Mouse (Mus musculus) retina, postnatal 7 days (tissue): Measurements from ENCODE around the gene Bod1.

Experiments
- DNase-seq: peaks from one replicate; pipeline ENCODE4 v3.0.0-alpha.2; 2012; ENCODE audit warnings: low read depth, low spot score

The Bod1 gene

GRCm38 (mm10) chr11:31671354-31672169 lies at the start of gene Bod1:
Gene Bod1, minus strand, starts transcription at chr11:31671885.
- DNase-seq: peak; percentile 91

GRCm38 (mm10) chr11:31719090-31719489 lies 47.4 kb upstream of the Bod1 start:
- DNase-seq: no peak

DNA sequence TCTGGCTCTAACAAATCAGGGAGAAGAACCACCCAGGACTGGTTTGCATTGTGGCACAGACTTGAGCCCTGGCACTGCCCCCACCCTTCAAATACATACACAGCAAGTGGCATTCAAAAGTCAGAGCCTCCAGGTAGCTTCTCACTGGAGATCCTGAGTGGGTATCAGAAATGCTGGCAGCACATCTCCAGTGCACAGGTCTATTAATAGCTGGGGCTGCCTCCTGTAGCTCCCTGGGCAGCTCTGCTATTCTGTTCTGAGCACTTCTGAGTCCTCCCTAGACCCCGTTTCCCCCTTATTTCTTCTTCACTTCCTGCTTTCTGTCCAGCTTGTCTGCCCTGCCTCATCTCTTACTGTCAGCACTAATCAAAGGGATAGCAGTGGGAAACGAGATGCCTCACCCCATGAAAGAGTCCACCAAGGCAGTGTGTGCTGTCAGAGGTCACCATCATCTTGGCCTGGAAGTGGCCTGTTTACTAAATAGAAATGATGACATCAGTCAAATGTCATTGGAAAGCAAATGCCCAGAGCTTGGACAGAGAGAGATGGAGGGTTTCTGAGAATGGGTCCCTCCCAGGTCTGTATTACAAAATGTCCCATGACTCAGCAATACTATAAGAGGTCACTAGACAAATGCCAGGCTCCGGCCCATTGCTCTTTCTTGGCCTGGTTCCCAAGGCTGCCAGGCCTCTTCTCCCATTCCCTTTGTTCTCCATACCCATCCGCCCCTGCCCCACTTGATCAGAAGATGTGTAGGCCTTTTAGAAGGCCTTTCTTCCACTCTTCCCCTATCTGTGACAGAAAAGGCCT lies 46.4 kb upstream of the Bod1 start:
- DNase-seq: no peak

DNA sequence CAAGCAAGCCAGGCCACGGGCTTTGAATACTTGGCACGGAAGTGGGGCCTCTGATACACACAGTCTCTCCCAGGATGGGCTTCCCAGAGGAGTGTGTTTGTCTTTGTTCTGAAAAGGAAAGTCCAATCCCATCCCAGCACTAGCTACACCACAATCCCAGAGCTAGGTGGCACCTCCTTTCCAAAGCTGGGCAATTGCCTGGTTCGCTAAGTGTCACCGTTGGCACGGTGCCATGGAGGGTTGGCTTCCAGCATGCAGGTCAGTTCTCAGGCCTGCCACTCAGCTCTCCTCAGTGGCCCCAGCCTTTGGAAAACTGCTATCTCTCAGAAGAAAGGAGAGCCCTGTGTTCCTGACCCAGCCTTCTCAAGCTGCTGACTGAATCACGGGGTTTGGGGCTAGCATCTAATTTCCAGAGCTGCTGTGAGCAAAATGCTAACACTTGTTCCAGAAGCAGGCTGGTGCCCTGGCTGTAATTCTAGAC lies 42.0 kb upstream of the Bod1 start:
- DNase-seq: peak; percentile 73

- DNase-seq: no peak
These were observed 41.4 kb upstream of the Bod1 start for GRCm38 (mm10) chr11:31713116-31713515.

GRCm38 (mm10) chr11:31707771-31708170 lies 36.1 kb upstream of the Bod1 start:
- no peak for DNase-seq

DNA sequence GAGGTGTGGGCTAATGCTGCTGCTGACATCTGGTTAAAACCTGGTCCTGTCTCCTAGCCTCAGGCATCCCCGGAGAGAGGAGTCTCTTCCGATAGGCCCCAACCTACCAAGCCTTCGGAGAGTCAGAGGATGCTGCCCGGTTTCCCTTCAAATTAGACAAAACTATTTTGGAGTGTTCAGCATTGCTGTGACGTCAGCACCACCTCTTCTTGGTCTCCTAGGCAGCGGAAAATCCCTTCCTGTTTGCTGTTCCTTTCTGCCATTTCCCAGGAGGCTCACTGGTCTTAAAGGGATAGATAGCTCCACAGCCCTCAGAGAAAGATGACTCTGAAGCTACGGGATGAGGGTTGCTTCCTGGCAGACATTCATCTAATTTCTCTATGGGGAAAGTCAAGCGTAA lies 31.5 kb upstream of the Bod1 start:
- no peak for DNase-seq

DNA sequence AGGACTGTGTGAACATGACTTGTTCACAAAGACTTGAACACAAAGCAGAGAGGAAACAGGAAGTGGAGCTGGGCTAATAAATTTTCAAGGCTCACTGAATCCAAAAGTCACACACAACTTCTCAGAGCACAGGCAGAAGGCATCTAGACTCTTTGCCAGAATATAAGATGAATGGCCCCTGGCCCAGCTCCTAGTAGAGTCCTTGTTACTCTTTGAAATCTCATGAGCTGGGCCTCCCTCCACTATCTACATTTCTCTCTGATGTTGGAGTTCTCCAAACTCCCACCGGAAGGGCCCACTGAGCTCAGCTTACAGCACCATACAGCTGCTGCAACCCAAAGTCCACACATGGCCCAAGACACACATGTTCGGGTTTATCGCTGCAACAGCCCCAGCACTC lies 30.2 kb upstream of the Bod1 start:
- DNase-seq: no peak

DNA sequence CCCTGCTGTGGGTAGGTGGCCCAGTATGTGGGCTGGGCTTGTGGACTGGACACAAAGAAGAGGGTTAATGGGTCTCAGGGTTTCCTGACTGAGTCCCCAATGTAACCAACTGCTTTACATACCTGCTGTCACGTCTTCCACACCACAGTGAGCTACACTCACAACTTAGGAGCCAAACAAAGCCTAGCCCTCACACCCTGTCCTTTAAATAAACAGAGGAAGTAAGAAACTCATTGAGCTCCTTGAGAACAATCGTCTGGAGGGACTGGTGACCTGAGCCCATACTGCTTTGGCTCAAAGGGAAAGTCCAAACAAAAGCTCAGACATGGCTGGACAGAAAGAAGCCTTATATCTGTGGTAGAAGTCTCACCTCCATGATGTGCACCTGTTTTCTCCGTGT lies 27.8 kb upstream of the Bod1 start:
- no peak for DNase-seq

DNA sequence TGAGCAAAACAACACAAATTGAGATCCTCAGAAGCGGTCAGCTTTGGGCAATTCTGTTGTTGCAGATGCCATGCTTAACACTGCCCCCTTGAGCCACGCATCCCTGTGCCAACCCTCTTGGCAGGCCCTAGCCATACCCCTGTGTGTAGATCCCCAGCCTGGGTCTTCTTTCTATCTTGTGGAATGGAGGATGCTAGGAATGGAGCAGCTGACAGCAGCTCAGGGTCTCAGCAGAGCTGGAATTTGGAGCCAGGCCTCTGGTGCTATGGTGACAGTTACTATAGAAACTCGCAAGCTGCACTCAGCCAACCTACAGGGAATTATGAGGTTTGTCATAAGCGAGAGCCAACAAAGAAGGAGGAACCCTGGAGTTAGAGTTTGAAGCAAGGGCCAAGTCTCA lies 23.1 kb upstream of the Bod1 start:
- no peak for DNase-seq

- DNase-seq: no peak
These were observed 22.4 kb upstream of the Bod1 start for GRCm38 (mm10) chr11:31694109-31694508.

- no peak for DNase-seq
These were observed 21.6 kb upstream of the Bod1 start for GRCm38 (mm10) chr11:31693322-31693721.

- no peak for DNase-seq
These were observed 17.3 kb upstream of the Bod1 start for GRCm38 (mm10) chr11:31688956-31689355.

DNA sequence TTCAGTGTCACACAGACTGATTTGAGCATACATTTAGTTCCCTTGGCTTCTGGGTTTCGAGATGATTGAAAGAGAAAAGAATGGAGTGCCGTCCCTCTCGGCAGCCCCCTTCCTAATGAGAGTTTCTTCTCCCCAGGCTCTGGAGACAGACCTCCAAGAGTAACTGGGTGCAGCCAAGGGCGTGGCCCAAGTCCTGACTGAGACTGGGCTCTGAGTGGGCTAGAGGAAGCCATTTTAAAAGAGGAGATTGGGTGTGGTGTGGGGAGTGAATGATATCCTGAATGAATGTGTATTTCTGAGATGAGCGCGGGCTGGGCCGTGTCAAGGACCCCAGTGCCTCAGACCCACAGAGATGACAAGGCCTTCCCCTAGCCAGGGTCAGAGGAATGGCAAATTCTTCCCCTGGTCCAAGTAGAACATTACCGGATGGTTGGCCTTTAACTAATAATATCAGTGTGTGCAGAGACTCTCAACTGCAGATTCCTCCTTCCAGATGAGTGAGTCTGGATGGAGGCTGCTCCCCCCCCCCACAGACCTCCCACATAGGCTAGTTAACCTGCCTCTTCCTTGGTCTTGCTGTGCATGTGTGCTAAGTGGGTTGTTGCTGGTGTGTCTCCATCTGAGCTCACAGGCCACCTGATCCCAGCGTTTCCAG lies 13.4 kb upstream of the Bod1 start:
- DNase-seq: no peak

GRCm38 (mm10) chr11:31684126-31684525 lies 12.4 kb upstream of the Bod1 start:
- DNase-seq: no peak

DNA sequence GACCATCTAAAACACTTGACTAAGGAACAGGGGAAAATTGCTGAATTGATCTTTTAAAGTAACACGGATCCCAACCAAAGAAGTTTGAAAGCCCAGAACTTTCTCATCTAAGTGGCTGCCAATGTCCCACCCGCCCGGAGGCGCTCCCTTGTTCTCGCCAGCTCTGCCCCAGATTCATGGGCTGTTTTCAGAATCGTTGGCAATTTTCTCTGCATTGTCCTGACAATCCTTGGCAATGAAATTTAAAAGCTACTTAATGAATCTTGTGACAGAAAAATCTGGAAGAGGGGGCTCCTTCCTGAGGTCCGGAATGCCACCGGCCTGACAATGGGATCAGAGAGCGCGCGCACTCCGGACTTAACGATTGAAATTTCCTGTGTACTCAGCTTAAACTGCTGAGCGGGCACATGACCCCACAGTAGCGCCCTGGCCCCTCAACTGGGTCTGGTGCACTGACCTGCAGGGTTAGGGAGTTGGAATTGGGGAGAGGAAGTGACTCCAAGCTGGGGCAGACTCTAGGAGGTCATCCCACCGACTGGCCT lies 8.2 kb upstream of the Bod1 start:
- no peak for DNase-seq

GRCm38 (mm10) chr11:31677309-31677708 lies 5.6 kb upstream of the Bod1 start:
- DNase-seq: no peak

DNA sequence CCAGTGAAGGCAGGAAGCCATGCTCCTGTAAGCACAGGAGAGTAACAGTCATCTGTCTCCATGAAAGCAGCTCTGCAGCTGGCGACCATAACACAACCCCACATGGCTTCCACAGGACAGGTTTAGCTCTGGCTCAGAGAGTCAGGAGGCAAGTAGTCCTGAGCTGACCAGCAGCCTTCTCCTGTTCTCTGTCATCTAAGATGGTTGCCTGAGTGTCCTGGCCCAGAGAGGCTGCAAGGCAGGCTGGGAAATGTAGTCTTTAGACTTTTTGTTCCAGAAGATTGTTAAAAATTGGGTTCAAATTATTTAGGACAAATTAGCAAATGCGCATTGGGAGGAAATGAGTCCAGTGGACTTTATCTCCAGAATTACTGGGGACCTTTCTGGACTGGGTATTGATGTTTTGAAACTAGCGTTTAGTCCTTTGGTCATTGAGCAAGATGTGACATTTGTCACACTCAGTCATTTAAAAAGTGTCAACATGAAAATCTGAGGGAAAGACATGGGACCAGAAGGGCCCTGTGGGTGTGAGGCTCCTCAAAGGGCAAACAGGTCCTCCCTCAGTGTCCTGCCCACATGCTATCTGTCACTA lies 5.1 kb upstream of the Bod1 start:
- DNase-seq: no peak

GRCm38 (mm10) chr11:31675430-31675829 lies 3.7 kb upstream of the Bod1 start:
- peak; percentile 57 for DNase-seq

GRCm38 (mm10) chr11:31672170-31672563 lies 482 bp upstream of the Bod1 start:
- DNase-seq: no peak

DNA sequence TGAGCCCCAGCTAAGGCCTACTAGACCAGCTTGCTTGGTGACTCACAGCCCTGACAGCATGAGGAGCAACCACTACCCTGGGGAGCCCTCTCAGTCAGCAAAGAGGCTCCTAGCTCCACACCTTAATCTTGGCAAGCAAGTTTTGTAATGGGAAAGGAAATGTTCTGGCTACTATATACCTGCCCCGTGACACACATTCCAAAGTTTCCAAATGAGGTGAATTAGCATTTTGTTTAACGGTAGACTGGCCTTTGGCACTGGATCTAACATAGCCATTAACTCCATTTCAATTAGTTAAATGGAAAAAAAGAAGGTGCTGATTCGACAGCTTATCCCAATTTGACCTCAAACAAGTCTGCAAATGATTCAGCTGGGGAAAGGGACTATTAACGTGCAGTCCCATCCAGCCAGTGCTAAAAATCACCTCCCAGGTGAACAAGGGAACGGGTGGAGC lies 1.2 kb downstream of the Bod1 start:
- no peak for DNase-seq
